Mouse (Mus musculus) heart, embryonic 12.5 days (tissue): ENCODE results near the gene Gna12. TPM values are rescaled to one million over a fixed set of nuclear protein-coding genes. Genes with fewer than 3 reads are reported as not detected.

Experiments used
- ATAC-seq: fragments of 200-750 bp; cut with Nextera tagmentation; 2 replicates; pipeline ENCODE4 v1.8.0; 2017; ENCODE audit warnings: moderate TSS enrichment, moderate library complexity; ENCODE audit not compliant: insufficient number of reproducible peaks, low FRiP score
- H3K27ac ChIP-seq: fragments of 300-500 bp; sonication (generic); 2 replicates; pipeline ENCODE4 v1.5.1; 2016; ENCODE audit warnings: mild to moderate bottlenecking, moderate library complexity; ENCODE audit not compliant: poor library complexity, severe bottlenecking
- H3K27me3 ChIP-seq: fragments of 300-500 bp; sonication (generic); replicated peaks from 2 replicates; pipeline ENCODE4 v1.6.1; 2016; ENCODE audit warnings: mild to moderate bottlenecking, moderate library complexity
- H3K36me3 ChIP-seq: fragments of 300-500 bp; sonication (generic); 2 replicates; pipeline ENCODE4 v1.6.1; 2016; ENCODE audit warnings: mild to moderate bottlenecking, moderate library complexity
- H3K4me1 ChIP-seq: fragments of 300-500 bp; sonication (generic); replicated peaks from 2 replicates; pipeline ENCODE4 v1.6.1; 2016; ENCODE audit warnings: mild to moderate bottlenecking
- H3K4me2 ChIP-seq: fragments of 300-500 bp; sonication (generic); 2 replicates; pipeline ENCODE4 v1.6.1; 2016; ENCODE audit warnings: mild to moderate bottlenecking, moderate library complexity
- H3K4me3 ChIP-seq: fragments of 300-500 bp; sonication (generic); 2 replicates; pipeline ENCODE4 v1.5.1; 2016; ENCODE audit warnings: mild to moderate bottlenecking
- H3K9ac ChIP-seq: fragments of 300-500 bp; sonication (generic); 2 replicates; pipeline ENCODE4 v1.6.1; 2016; ENCODE audit warnings: mild to moderate bottlenecking, moderate library complexity
- H3K9me3 ChIP-seq: fragments of 300-500 bp; sonication (generic); replicated peaks from 2 replicates; pipeline ENCODE4 v1.6.1; 2016; ENCODE audit warnings: mild to moderate bottlenecking, moderate library complexity
- WGBS: fragments of 180-500 bp; shearing (Covaris S2); methylation state at CpG from one replicate; pipeline ENCODE4 v1.1.7; 2016; 5-methylcytosine and 5-hydroxymethylcytosine counted together
- polyA plus RNA-seq: library from polyadenylated mRNA; unstranded; fragments of >200 nt; fragmentation: Nextera tagmentation; extraction: Ambion mirVana; gene quantifications from 2 replicates; pipeline ENCODE4 v1.2.1, GENCODE M21; 2016

The Gna12 gene
- polyA plus RNA-seq, 1 experiment from 2014 or later = 48.5 TPM

GRCm38 (mm10) chr5:140736166-140736565 lies 94.1 kb downstream of the Gna12 start:
- peaks cover 40% of the 10 kb centered on the region for H3K27me3 ChIP-seq
- no peaks in the 10 kb centered on the region for H3K9me3 ChIP-seq
- H3K27ac ChIP-seq = no peak overlapping the region
- ATAC-seq = no peak
- WGBS = 17% methylated on average over 13 of the region's 13 CpGs
- H3K4me2 ChIP-seq = peak overlapping the region; percentile 69
- H3K36me3 ChIP-seq = no peaks in the 10 kb centered on the region
- peak overlapping the region; percentile 39; the same call in 1 of the 2 replicates for H3K4me3 ChIP-seq
- H3K9ac ChIP-seq = no peak overlapping the region
- peaks cover 11% of the 10 kb centered on the region for H3K4me1 ChIP-seq

- Histone ChIP-seq H3K27ac (no peak overlapping the region), H3K4me1 (peaks cover 11% of the 10 kb centered on the region), H3K9ac (peak overlapping the region; percentile 47; the same call in 1 of the 2 replicates), H3K36me3 (no peaks in the 10 kb centered on the region), H3K9me3 (no peaks in the 10 kb centered on the region), H3K4me3 (peak overlapping the region; percentile 39), H3K27me3 (peaks cover 40% of the 10 kb centered on the region), H3K4me2 (peak overlapping the region; percentile 69)
- ATAC-seq = peak; percentile 19; the same call in 1 of the 2 replicates
- 1% methylated on average over 22 of the region's 22 CpGs for WGBS
These were observed 94.9 kb downstream of the Gna12 start for GRCm38 (mm10) chr5:140735297-140735696.

DNA sequence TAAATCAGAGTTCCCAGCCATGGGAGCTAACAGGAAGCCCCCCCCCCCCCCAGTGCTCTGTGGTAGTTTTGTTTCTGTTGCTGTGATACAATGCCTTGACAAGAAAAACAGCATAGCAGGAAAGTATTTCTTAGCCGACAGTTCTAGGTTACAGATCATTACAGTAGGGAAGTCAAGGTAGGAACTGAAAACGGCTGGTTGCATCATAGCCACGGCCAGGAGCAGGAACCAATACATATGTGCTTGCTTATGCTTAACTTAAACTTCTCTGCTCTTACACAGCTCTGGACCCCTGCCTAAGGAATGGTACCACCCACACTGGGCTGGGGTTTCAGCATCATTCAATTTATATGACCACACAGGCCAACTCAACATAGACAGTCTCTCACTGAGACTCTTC lies 96.9 kb downstream of the Gna12 start:
- Histone ChIP-seq H3K4me1 (peaks cover 11% of the 10 kb centered on the region), H3K9ac (no peak overlapping the region), H3K4me3 (no peak overlapping the region), H3K27me3 (peaks cover 37% of the 10 kb centered on the region), H3K27ac (no peak overlapping the region), H3K9me3 (no peaks in the 10 kb centered on the region), H3K36me3 (no peaks in the 10 kb centered on the region), H3K4me2 (no peak overlapping the region)
- 57% methylated on average over 3 of the region's 3 CpGs for WGBS
- ATAC-seq = no peak

DNA sequence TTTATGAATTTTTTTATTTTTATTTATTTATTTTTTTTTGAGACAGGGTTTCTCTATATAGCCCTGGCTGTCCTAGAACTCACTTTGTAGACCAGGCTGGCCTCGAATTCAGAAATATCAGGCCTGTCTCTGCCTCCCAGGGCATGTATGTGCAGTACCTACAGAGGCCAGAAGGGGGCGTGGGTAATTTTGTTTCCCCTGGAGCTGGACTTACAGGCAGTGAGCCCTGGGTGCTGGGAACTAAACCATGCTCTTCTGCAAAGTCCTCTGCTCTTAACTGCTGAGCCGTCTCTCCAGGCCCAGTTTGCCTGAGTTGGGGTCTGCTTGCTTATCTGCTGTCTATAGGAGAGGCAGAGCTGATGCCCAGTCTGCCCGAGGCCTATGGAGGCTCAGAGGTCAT lies 98.0 kb downstream of the Gna12 start:
- no peak for ATAC-seq
- Histone ChIP-seq H3K36me3 (no peaks in the 10 kb centered on the region), H3K4me1 (peaks cover 11% of the 10 kb centered on the region), H3K27me3 (peaks cover 32% of the 10 kb centered on the region), H3K9me3 (no peaks in the 10 kb centered on the region), H3K27ac (no peak overlapping the region), H3K4me3 (no peak overlapping the region), H3K4me2 (no peak overlapping the region), H3K9ac (no peak overlapping the region)
- 59% methylated on average over 4 of the region's 4 CpGs for WGBS

- 70% methylated on average over 11 of the region's 11 CpGs for WGBS
- no peaks in the 10 kb centered on the region for H3K36me3 ChIP-seq
These were observed 99.0 kb downstream of the Gna12 start for GRCm38 (mm10) chr5:140731040-140731797.

DNA sequence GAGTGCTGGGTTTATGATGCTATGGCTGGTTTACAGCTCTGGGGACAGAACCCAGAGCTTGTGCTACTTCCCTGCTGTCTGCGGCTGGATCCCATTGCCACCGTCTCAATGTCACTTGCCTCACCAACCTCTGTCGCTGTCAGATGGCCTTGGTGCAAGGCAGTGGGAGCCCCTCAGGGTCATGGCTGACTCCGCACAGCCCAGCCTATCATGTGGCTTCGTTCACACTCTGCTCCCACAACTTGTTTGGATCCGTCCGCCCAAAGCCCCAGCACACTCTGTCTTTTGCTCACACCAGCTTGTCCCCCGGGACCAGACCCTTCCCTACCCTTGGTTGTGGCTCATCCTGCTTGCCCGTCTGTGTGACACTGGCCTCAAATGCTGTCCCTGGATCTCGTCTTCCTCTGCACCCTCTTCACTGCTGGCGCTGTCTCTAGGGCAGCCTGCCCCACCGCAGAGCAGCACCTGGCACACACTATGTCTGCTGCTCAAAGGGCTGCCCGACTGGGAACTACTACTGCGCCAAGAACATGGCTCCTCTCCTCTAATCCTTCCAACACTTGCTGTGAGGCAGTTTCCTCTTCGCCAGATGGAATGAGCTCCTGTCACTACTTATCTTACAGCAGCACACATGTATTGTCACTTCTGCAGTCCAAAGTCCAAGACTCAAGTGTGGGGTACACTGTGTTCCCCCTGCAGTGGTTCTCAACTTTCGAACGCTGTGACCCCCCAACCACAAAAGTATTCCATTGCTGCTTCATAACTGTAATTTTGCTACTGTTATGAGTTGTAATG lies 103.1 kb downstream of the Gna12 start:
- WGBS = 73% methylated on average over 17 of the region's 17 CpGs

More at GRCm38 (mm10) chr5:140731040-140731797, 99.0 kb downstream of the Gna12 start:
- peaks cover 11% of the 10 kb centered on the region for H3K4me1 ChIP-seq
- peaks cover 22% of the 10 kb centered on the region for H3K27me3 ChIP-seq
- H3K4me2 ChIP-seq = no peak overlapping the region
- no peak overlapping the region for H3K27ac ChIP-seq
- ATAC-seq = no peak
- H3K4me3 ChIP-seq = no peak overlapping the region
- no peaks in the 10 kb centered on the region for H3K9me3 ChIP-seq
- H3K9ac ChIP-seq = no peak overlapping the region

DNA sequence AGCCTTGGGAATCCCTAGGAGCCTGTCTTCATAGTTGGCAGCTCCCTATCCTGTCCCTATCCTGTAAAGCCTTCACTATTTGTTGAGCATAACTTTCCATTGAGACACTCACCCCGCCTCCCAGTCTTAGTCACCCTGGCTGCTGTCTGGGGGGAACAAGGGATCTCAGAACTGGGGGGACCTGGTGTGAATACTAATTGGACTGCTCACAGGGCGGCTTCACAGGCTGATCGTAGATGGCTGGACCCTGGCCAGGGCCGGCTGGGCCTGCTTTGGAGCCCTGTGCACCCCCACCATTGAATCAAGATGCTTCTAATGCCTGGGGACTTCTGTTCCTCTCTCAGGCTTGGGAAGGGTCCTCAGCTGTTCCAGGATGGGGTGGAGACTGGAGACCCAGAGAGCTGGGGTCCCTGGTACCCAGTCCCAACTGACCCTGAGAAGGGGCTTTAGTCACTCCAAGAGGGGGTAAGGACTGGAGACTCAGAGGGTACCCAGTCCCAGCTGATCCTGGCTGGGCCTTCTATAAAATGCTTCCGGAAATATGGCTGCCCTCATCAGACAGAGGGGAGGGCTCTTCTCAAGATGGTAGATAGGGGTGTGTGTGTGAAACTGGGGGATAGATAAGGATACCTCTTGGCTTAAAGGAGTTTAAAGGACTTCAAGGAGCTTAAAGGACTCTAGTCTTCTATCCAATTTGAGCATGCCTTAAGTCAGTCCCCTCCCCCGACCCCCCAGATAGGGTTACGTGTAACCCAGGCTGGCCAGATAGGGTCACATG lies 104.0 kb downstream of the Gna12 start:
- Histone ChIP-seq H3K4me3 (no peak overlapping the region), H3K4me1 (no peaks in the 10 kb centered on the region), H3K27me3 (0 out of 2 replicates have a peak, but pooled peaks cover 6% of the 10 kb centered on the region), H3K9me3 (no peaks in the 10 kb centered on the region), H3K27ac (no peak overlapping the region), H3K9ac (no peak overlapping the region), H3K36me3 (no peaks in the 10 kb centered on the region), H3K4me2 (no peak overlapping the region)
- no peak for ATAC-seq
- WGBS = 76% methylated on average over 7 of the region's 7 CpGs

More for the DNA sequence above, 103.1 kb downstream of the Gna12 start:
- H3K4me2 ChIP-seq = no peak overlapping the region
- H3K4me1 ChIP-seq = no peaks in the 10 kb centered on the region
- H3K27ac ChIP-seq = no peak overlapping the region
- H3K9ac ChIP-seq = no peak overlapping the region
- no peak for ATAC-seq
- no peak overlapping the region for H3K4me3 ChIP-seq
- H3K36me3 ChIP-seq = no peaks in the 10 kb centered on the region
- H3K27me3 ChIP-seq = 0 out of 2 replicates have a peak, but pooled peaks cover 6% of the 10 kb centered on the region
- H3K9me3 ChIP-seq = no peaks in the 10 kb centered on the region

GRCm38 (mm10) chr5:140723822-140724221 lies 106.4 kb downstream of the Gna12 start, which contains the start of gene Amz1:
Gene Amz1, plus strand, starts transcription at chr5:140724127.
- Histone ChIP-seq H3K9me3 (0 out of 2 replicates have a peak, but pooled peaks cover 8% of the 10 kb centered on the region), H3K36me3 (peaks cover 13% of the 10 kb centered on the region), H3K4me1 (no peaks in the 10 kb centered on the region), H3K27ac (no peak within 1 kb of the TSS), H3K27me3 (0 out of 2 replicates have a peak, but pooled peaks cover 6% of the 10 kb centered on the region), H3K4me2 (no peak within 1 kb of the TSS), H3K4me3 (no peak within 1 kb of the TSS), H3K9ac (no peak within 1 kb of the TSS)
- 75% methylated on average over 13 of the region's 13 CpGs for WGBS
- no peak for ATAC-seq

DNA sequence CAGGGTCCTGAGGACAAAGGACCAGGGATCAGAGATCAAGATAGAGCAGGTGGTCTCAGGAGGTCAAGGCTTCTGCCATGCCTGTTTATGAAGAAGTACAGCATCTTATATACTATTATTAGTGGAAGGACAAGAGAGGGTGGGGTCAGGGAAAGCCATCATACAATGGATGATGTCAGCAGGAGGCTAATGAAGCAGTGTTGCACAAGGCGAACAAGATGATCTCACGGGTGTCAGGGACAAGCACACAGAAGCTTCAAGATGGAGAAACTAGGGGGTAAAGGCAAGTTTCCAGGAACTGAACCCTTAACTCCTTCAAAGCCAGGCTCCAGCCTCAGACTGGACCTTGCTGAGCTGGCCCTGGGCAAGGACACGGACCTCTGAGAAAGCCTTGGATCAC lies 108.1 kb downstream of the Gna12 start:
- 0 out of 2 replicates have a peak, but pooled peaks cover 6% of the 10 kb centered on the region for H3K27me3 ChIP-seq
- H3K27ac ChIP-seq = no peak overlapping the region
- no peak for ATAC-seq
- H3K4me3 ChIP-seq = no peak overlapping the region
- no peaks in the 10 kb centered on the region for H3K4me1 ChIP-seq
- peaks cover 30% of the 10 kb centered on the region for H3K36me3 ChIP-seq
- H3K9me3 ChIP-seq = 0 out of 2 replicates have a peak, but pooled peaks cover 8% of the 10 kb centered on the region
- H3K9ac ChIP-seq = no peak overlapping the region
- WGBS = 75% methylated on average over 3 of the region's 3 CpGs
- no peak overlapping the region for H3K4me2 ChIP-seq

DNA sequence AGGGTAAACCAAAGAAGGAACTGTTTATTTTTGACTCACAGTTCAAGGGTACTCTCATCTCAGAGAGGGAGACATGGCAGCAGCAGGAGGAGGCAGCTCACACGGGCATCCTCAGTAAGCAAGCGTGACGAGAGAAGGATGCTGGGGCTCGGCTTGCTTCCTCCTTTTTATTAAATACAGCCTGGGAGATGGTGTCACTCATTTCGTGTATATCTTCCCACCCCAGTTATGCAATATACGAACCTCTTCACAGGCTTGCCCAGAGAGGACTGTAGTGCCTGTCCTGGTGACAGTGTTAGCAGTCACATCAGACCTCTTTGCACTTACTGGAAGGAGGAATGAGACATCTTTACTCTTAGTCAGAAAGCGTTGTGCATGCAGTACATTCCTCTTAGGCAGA lies 109.5 kb downstream of the Gna12 start:
- Histone ChIP-seq H3K9me3 (0 out of 2 replicates have a peak, but pooled peaks cover 8% of the 10 kb centered on the region), H3K4me1 (no peaks in the 10 kb centered on the region), H3K4me2 (no peak overlapping the region), H3K9ac (no peak overlapping the region), H3K27ac (no peak overlapping the region), H3K4me3 (no peak overlapping the region), H3K27me3 (0 out of 2 replicates have a peak, but pooled peaks cover 6% of the 10 kb centered on the region), H3K36me3 (peaks cover 44% of the 10 kb centered on the region)
- ATAC-seq = no peak
- WGBS = 77% methylated on average over 7 of the region's 7 CpGs
